In genomic region chr13:110725821-110726220, GRCm38 (mm10) we compare ENCODE assay signal across 14 mouse cellular contexts.
"Had no signal": no experiment of that assay in that cellular context is flagged by ENCODE, and none has a peak within 500 bp of the region (broad histone marks: within the 10 kb centered on the region; RNA-seq: fewer than 3 reads in every experiment).

No protein-coding gene starts in this region.

- H3K4me2 ChIP-seq: kidney, embryonic 15.5 days; limb, embryonic 13.5 days; midbrain, embryonic 12.5 days; neural tube, embryonic 15.5 days had no signal

- DNase-seq: kidney, adult 2 months; kidney, postnatal 14 days; layer of hippocampus, adult 9-11 months; left cerebral cortex, postnatal 4 days; lung, postnatal 14 days; right cerebral cortex, adult 18-20 months; right cerebral cortex, postnatal 25 days; thymus, adult 2 months; thymus, postnatal 25 days had no signal

- H3K9me3 ChIP-seq: kidney, embryonic 15.5 days; limb, embryonic 13.5 days; midbrain, embryonic 12.5 days; neural tube, embryonic 15.5 days had no signal

- H3K4me1 ChIP-seq: kidney, embryonic 15.5 days; midbrain, embryonic 12.5 days had no signal

- H3K27ac ChIP-seq: kidney, embryonic 15.5 days; limb, embryonic 13.5 days; liver, embryonic 14.5 days; midbrain, embryonic 12.5 days; neural tube, embryonic 15.5 days had no signal

- H3K36me3 ChIP-seq: kidney, embryonic 15.5 days; limb, embryonic 13.5 days; midbrain, embryonic 12.5 days; neural tube, embryonic 15.5 days had no signal

- H3K4me3 ChIP-seq: kidney, embryonic 15.5 days; limb, embryonic 13.5 days; midbrain, embryonic 12.5 days; neural tube, embryonic 15.5 days had no signal

- H3K27me3 ChIP-seq: kidney, embryonic 15.5 days; limb, embryonic 13.5 days; midbrain, embryonic 12.5 days; neural tube, embryonic 15.5 days had no signal

- H3K9ac ChIP-seq: kidney, embryonic 15.5 days; limb, embryonic 13.5 days; liver, embryonic 14.5 days; midbrain, embryonic 12.5 days; neural tube, embryonic 15.5 days had no signal
